Mouse (Mus musculus) hindbrain, embryonic 11.5 days (tissue): ENCODE results near the gene AF067061. TPM values are rescaled to one million over a fixed set of nuclear protein-coding genes. Genes with fewer than 3 reads are reported as not detected.
"Not testable (repeated sequence)": the region's sequence is repeated elsewhere in the genome, so short reads cannot be mapped to it uniquely, and the experiment has no call there.

Experiments used
- ATAC-seq: fragments of 200-750 bp; cut with Nextera tagmentation; 2 replicates; pipeline ENCODE4 v1.8.0; 2017; ENCODE audit warnings: mild to moderate bottlenecking, moderate TSS enrichment, moderate library complexity; ENCODE audit not compliant: low FRiP score
- DNase-seq: peaks from one replicate; pipeline ENCODE4 v3.0.0-alpha.2; 2015; ENCODE audit warnings: low spot score
- H3K27ac ChIP-seq: fragments of 300-500 bp; sonication (generic); 2 replicates; pipeline ENCODE4 v1.5.1; 2014; ENCODE audit warnings: mild to moderate bottlenecking, low read depth, low read length
- H3K27me3 ChIP-seq: fragments of 300-500 bp; sonication (generic); 2 replicates; pipeline ENCODE4 v1.6.1; 2014; ENCODE audit warnings: mild to moderate bottlenecking, low read length, moderate library complexity, mixed read lengths; ENCODE audit not compliant: control insufficient read depth, insufficient read depth
- H3K36me3 ChIP-seq: fragments of 300-500 bp; sonication (generic); 2 replicates; pipeline ENCODE4 v1.6.1; 2014; ENCODE audit warnings: mild to moderate bottlenecking, low read length, moderate library complexity, mixed read lengths; ENCODE audit not compliant: control insufficient read depth, insufficient read depth
- H3K4me1 ChIP-seq: fragments of 300-500 bp; sonication (generic); replicated peaks from 2 replicates; pipeline ENCODE4 v1.6.1; 2014; ENCODE audit warnings: low read length, mixed read lengths; ENCODE audit not compliant: control insufficient read depth, insufficient read depth
- H3K4me2 ChIP-seq: fragments of 300-500 bp; sonication (generic); replicated peaks from 2 replicates; pipeline ENCODE4 v1.6.1; 2014; ENCODE audit warnings: mild to moderate bottlenecking, low read depth, low read length
- H3K4me3 ChIP-seq: fragments of 300-500 bp; sonication (generic); 2 replicates; pipeline ENCODE4 v1.5.1; 2014; ENCODE audit warnings: low read depth, low read length
- H3K9ac ChIP-seq: fragments of 300-500 bp; sonication (generic); 2 replicates; pipeline ENCODE4 v1.6.1; 2014; ENCODE audit warnings: low read depth, low read length
- H3K9me3 ChIP-seq: fragments of 300-500 bp; sonication (generic); 2 replicates; pipeline ENCODE4 v1.6.1; 2016; ENCODE audit warnings: low read length; ENCODE audit not compliant: control insufficient read depth
- WGBS: fragments of 180-500 bp; shearing (Covaris S2); extraction: QIAGEN DNeasy Blood & Tissue Kit; methylation state at CpG from one replicate; pipeline ENCODE4 v1.1.7; 2014; 5-methylcytosine and 5-hydroxymethylcytosine counted together
- polyA plus RNA-seq: library from polyadenylated mRNA; unstranded; fragments of >200 nt; fragmentation: Nextera tagmentation; extraction: Ambion mirVana; gene quantifications from 2 replicates; pipeline ENCODE4 v1.2.1, GENCODE M21; 2014

AF067061 gene
- polyA plus RNA-seq, 1 experiment from 2014 or later = not detected

DNA sequence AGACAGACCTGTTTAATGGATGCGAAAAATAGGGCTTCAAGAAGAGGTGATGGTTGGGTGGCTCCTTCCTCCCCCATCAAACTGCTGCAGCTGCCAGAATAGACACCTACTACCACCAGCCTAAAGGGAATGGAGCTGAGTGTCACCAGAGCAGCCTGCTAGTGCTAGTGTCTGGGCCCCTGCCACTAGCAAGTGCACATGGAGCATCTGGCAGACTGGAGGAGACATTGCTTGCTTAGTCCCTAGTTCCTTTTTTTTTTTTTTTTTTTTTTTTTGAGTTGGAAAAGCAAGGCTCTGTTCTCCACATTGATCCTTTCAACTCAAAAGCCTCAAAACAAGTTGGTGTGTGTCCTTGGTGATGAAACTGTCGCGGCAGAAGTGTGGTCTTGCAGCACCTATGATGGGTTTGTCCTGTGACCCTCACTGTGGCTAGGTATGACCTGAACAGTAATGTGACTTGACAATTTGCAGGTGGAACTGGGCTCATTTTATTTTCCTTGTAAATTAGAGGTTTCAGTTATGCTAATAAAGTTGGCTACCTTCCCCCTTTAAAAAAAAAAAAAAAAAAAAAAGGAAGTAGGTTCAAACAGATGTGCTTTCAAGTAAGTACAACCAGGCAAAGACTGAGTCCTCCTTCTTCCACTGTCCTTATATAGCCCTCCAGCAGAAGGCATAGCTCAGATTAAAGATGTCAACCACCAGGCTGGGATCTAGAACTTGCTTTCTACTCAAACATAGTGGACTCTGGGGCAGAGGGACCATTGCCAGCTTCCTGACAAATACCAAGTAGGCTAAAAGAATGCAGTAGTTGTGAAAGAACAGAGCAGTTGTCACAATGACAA lies 3.9 kb upstream of the AF067061 start:
- 85% methylated on average over 3 of the region's 3 CpGs for WGBS
- H3K27me3 ChIP-seq = not testable (repeated sequence)

GRCm38 (mm10) chr13:120259718-120260117 lies 3.2 kb upstream of the AF067061 start:
- H3K4me1 ChIP-seq, H3K36me3 ChIP-seq, H3K9ac ChIP-seq, H3K27me3 ChIP-seq, H3K9me3 ChIP-seq, H3K4me3 ChIP-seq, H3K27ac ChIP-seq, ATAC-seq, H3K4me2 ChIP-seq, DNase-seq: not testable (repeated sequence)
- 70% methylated on average over 3 of the region's 3 CpGs for WGBS

More for the DNA sequence above, 3.9 kb upstream of the AF067061 start:
- ATAC-seq, DNase-seq, H3K9ac ChIP-seq, H3K4me1 ChIP-seq, H3K4me2 ChIP-seq, H3K9me3 ChIP-seq, H3K27ac ChIP-seq, H3K4me3 ChIP-seq, H3K36me3 ChIP-seq: not testable (repeated sequence)

GRCm38 (mm10) chr13:120277837-120278236 lies 14.9 kb downstream of the AF067061 start:
- DNase-seq, H3K27me3 ChIP-seq, H3K36me3 ChIP-seq, H3K4me3 ChIP-seq, H3K27ac ChIP-seq, H3K4me2 ChIP-seq, H3K4me1 ChIP-seq, H3K9ac ChIP-seq, ATAC-seq, H3K9me3 ChIP-seq: not testable (repeated sequence)
- WGBS = 46% methylated on average over 2 of the region's 2 CpGs

GRCm38 (mm10) chr13:120278784-120279183 lies 15.9 kb downstream of the AF067061 start:
- no peak overlapping the region for H3K27ac ChIP-seq
- H3K36me3 ChIP-seq = no peaks in the 10 kb centered on the region
- H3K4me1 ChIP-seq = no peaks in the 10 kb centered on the region
- H3K4me2 ChIP-seq = no peak overlapping the region
- no peak overlapping the region for H3K4me3 ChIP-seq
- no peaks in the 10 kb centered on the region for H3K9me3 ChIP-seq
- WGBS = 90% methylated on average over 9 of the region's 9 CpGs
- H3K27me3 ChIP-seq = no peaks in the 10 kb centered on the region
- DNase-seq (no peak), ATAC-seq (no peak)
- no peak overlapping the region for H3K9ac ChIP-seq

DNA sequence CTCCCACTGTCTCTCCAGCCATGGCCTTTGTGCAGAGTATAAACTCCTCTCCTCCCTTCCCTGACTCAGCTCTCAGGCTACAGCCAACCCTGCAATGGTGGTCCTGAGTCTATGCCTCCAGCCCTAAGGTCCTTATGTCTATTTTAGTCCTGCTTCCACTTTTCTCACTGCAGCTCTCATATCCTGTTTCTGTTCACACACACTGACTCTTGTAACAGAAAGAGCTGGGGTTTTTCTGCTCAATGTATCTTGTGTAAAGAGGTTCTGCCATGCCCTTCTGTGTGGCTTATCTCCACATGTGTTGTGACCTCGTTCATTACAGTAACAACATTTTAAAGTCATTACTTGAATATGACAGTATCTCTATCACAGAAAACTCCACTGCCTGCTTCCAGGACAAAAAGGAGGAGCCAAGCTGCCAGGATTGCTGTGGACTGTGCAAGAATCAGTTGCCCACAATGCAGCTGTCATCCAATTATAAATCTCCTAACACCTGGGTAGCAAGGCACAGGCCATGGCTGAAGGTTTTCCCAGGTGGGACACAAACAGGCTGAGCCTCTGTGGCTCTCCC lies 36.5 kb downstream of the AF067061 start:
- H3K36me3 ChIP-seq = no peaks in the 10 kb centered on the region
- no peaks in the 10 kb centered on the region for H3K27me3 ChIP-seq
- no peak for DNase-seq
- ATAC-seq = no peak
- no peak overlapping the region for H3K4me2 ChIP-seq
- no peak overlapping the region for H3K9ac ChIP-seq
- H3K9me3 ChIP-seq = no peaks in the 10 kb centered on the region
- WGBS = 56% methylated on average over 1 of the region's 1 CpGs
- no peaks in the 10 kb centered on the region for H3K4me1 ChIP-seq
- H3K4me3 ChIP-seq = no peak overlapping the region
- no peak overlapping the region for H3K27ac ChIP-seq

DNA sequence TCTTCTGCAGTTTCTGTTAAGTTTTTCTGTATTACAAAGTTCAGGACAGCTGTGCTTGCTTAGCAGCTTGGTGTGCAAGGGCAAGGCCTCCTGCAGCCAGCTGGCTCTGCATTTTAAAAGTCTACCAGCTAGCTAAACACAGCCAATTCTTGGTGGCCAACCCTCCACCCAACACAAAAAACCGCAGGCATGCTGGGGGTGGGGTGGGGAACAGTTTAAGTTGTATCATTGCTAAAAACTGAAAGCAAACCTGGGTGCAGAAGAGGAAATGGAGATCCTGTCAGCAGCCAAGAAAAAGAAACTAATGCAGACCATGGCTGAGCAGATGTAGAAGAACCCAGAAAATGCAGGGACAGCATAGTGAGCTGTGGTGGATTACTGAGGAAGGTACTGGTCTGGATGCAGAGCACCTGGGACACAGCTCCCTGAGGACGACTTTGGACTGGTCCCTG lies 37.1 kb downstream of the AF067061 start, which contains the start of gene BC147527:
BC147527 (plus strand) TSS at position 402 of the 452 bp plus-strand sequence.
- Histone ChIP-seq H3K36me3 (no peaks in the 10 kb centered on the region), H3K27me3 (no peaks in the 10 kb centered on the region), H3K4me3 (no peak within 1 kb of the TSS), H3K4me2 (no peak within 1 kb of the TSS), H3K27ac (no peak within 1 kb of the TSS), H3K9ac (no peak within 1 kb of the TSS), H3K4me1 (no peaks in the 10 kb centered on the region), H3K9me3 (no peaks in the 10 kb centered on the region)
- no peak for ATAC-seq
- 44% methylated on average over 2 of the region's 2 CpGs for WGBS
- DNase-seq = no peak

GRCm38 (mm10) chr13:120300853-120301252 lies 37.9 kb downstream of the AF067061 start:
- Histone ChIP-seq H3K9ac (no peak overlapping the region), H3K27ac (no peak overlapping the region), H3K4me2 (no peak overlapping the region), H3K27me3 (no peaks in the 10 kb centered on the region), H3K4me3 (no peak overlapping the region), H3K9me3 (no peaks in the 10 kb centered on the region), H3K36me3 (no peaks in the 10 kb centered on the region), H3K4me1 (no peaks in the 10 kb centered on the region)
- ATAC-seq = no peak
- DNase-seq = no peak
- WGBS = 81% methylated on average over 4 of the region's 4 CpGs

DNA sequence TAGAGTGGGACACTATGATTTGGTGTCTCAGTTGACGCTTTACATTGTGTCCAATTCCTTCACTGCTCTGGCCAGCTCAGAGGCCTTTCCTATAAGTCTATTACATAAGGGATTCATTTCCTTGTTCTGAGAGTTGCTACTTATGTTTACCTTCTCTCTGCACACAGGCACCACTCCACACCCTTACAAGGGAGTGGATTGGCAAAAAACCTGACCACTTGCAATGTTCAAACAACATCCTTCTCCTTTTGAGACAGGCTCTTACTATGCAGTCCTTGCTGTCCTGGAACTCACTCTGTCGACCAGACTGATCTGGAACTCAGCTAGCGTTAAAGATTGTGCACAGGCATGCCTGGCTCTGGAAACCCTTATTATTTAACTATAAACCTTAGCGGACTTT lies 47.8 kb downstream of the AF067061 start:
- no peak overlapping the region for H3K9ac ChIP-seq
- H3K4me2 ChIP-seq = no peak overlapping the region
- ATAC-seq = no peak
- no peak overlapping the region for H3K27ac ChIP-seq
- H3K4me1 ChIP-seq = no peaks in the 10 kb centered on the region
- H3K36me3 ChIP-seq = no peaks in the 10 kb centered on the region
- no peak for DNase-seq
- WGBS = 83% methylated on average over 4 of the region's 4 CpGs
- H3K27me3 ChIP-seq = no peaks in the 10 kb centered on the region
- no peak overlapping the region for H3K4me3 ChIP-seq
- H3K9me3 ChIP-seq = no peaks in the 10 kb centered on the region

GRCm38 (mm10) chr13:120313584-120313983 lies 50.7 kb downstream of the AF067061 start:
- H3K4me3 ChIP-seq = no peak overlapping the region
- no peak overlapping the region for H3K4me2 ChIP-seq
- no peaks in the 10 kb centered on the region for H3K4me1 ChIP-seq
- no peak for ATAC-seq
- H3K27me3 ChIP-seq = no peaks in the 10 kb centered on the region
- DNase-seq = peak; percentile 36
- no peaks in the 10 kb centered on the region for H3K9me3 ChIP-seq
- H3K9ac ChIP-seq = no peak overlapping the region
- WGBS = 50% methylated on average over 14 of the region's 14 CpGs
- H3K27ac ChIP-seq = no peak overlapping the region
- no peaks in the 10 kb centered on the region for H3K36me3 ChIP-seq
